Mouse (Mus musculus) liver, embryonic 12.5 days (tissue): ENCODE data around the gene Paf1. TPM values are rescaled to one million over a fixed set of nuclear protein-coding genes. Genes with fewer than 3 reads are reported as not detected.

ENCODE experiments used
- ATAC-seq: fragments of 200-750 bp; cut with Nextera tagmentation; 2 replicates; pipeline ENCODE4 v1.8.0; 2017; ENCODE audit warnings: moderate number of reproducible peaks, mild to moderate bottlenecking, moderate library complexity
- H3K27ac ChIP-seq: fragments of 300-500 bp; sonication (generic); 2 replicates; pipeline ENCODE4 v1.5.1; 2016; ENCODE audit warnings: mild to moderate bottlenecking
- H3K27me3 ChIP-seq: fragments of 300-500 bp; sonication (generic); replicated peaks from 2 replicates; pipeline ENCODE4 v1.6.1; 2016; ENCODE audit warnings: mild to moderate bottlenecking, moderate library complexity
- H3K36me3 ChIP-seq: fragments of 300-500 bp; sonication (generic); 2 replicates; pipeline ENCODE4 v1.6.1; 2016; ENCODE audit warnings: mild to moderate bottlenecking, moderate library complexity
- H3K4me1 ChIP-seq: fragments of 300-500 bp; sonication (generic); 2 replicates; pipeline ENCODE4 v1.6.1; 2016
- H3K4me2 ChIP-seq: fragments of 300-500 bp; sonication (generic); 2 replicates; pipeline ENCODE4 v1.6.1; 2016; ENCODE audit warnings: mild to moderate bottlenecking, moderate library complexity
- H3K4me3 ChIP-seq: fragments of 300-500 bp; sonication (generic); 2 replicates; pipeline ENCODE4 v1.5.1; 2016; ENCODE audit warnings: mild to moderate bottlenecking, moderate library complexity
- H3K9ac ChIP-seq: fragments of 300-500 bp; sonication (generic); 2 replicates; pipeline ENCODE4 v1.6.1; 2016; ENCODE audit warnings: mild to moderate bottlenecking, moderate library complexity
- H3K9me3 ChIP-seq: fragments of 300-500 bp; sonication (generic); replicated peaks from 2 replicates; pipeline ENCODE4 v1.6.1; 2016; ENCODE audit warnings: mild to moderate bottlenecking, moderate library complexity
- WGBS: fragments of 180-500 bp; shearing (Covaris S2); methylation state at CpG from one replicate; pipeline ENCODE4 v1.1.7; 2016; ENCODE audit not compliant: insufficient replicate concordance; 5-methylcytosine and 5-hydroxymethylcytosine counted together
- polyA plus RNA-seq: library from polyadenylated mRNA; unstranded; fragments of >200 nt; fragmentation: Nextera tagmentation; extraction: Ambion mirVana; gene quantifications from 2 replicates; pipeline ENCODE4 v1.2.1, GENCODE M21; 2016

Gene Paf1
- polyA plus RNA-seq, 1 experiment from 2014 or later, result 42.4 TPM

DNA sequence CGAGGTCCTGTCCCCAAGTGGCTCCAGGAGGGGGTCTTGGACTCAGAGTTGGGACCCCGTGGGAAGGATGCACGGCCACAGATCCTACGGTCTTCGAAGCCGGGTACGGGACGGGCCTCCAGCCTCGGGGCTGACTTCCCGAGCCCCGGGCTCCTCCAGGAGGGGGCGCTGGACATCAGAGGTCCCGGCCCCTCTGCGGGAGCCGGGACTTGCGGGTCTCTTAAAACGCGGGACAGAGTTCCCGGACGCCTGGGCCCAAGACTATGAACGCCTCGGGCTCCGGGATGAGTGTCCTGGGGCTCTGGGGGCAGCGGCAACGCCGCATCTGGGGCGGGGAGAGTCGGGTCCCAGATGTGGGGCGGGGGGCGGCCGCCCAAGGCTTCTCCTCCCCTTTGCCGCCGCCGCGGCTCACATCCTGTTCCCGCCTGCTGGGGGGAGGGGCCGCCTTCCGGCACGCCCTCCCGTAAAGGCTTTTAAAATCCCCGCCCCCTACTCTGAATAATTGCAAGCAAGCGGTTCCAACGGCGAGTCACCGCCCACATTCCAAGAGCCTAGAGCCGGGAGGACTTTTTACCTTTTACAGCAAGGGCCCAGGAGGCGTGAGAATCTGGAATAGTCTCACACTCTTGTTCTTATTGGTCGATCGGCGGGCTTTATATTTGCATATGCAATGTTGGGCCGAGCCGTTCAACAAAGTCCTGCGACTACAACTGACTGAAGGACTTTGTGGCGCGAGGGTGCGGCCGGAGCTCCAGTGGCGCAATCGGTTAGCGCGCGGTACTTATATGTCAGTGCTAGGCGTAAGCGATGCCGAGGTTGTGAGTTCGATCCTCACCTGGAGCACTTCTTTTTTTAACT, 20.3 kb upstream of the Paf1 start, which contains the start of gene Plekhg2:
Gene Plekhg2 (minus strand): TSS at position 349 of the 858 bp plus-strand sequence.
- Histone ChIP-seq H3K27me3 (peaks cover 18% of the 10 kb centered on the region), H3K4me1 (peaks cover 69% of the 10 kb centered on the region), H3K9ac (peak within 1 kb of the TSS; percentile 79), H3K4me2 (peak within 1 kb of the TSS; percentile 94), H3K27ac (peak within 1 kb of the TSS; percentile 87), H3K9me3 (no peaks in the 10 kb centered on the region), H3K4me3 (peak within 1 kb of the TSS; percentile 71), H3K36me3 (peaks cover 24% of the 10 kb centered on the region)
- WGBS, result under 1% methylated on average over 64 of the region's 66 CpGs
- ATAC-seq, result peak; percentile 85

DNA sequence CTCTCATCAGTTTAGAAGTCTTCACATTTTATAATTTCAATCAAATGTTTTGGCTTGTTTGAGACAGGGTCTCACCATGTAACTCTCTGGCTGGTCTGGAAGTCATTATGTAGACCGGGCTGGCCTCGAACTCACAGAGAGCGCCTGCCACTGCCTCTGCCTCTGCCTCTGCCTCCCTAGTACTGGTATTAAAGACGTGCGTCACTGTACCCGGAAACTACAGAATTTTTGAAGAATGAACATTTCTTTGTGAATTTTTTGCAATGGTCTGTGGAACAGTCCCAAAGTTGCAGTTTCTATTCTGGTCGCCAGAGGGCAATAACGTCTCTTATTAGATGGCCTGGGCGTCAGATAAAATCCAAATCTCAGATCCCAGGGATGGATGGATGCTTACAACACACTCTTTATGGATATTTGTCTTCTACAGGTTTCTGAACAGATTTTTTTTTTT, 19.6 kb upstream of the Paf1 start:
- Histone ChIP-seq H3K27ac (peak overlapping the region; percentile 87), H3K9ac (peak overlapping the region; percentile 68), H3K9me3 (no peaks in the 10 kb centered on the region), H3K4me1 (peaks cover 76% of the 10 kb centered on the region), H3K4me3 (peak overlapping the region; percentile 71), H3K27me3 (peaks cover 18% of the 10 kb centered on the region), H3K4me2 (peak overlapping the region; percentile 94), H3K36me3 (peaks cover 23% of the 10 kb centered on the region)
- 0 out of 2 replicates have a peak, but pooled peaks have one; percentile 0 for ATAC-seq
- under 1% methylated on average over 9 of the region's 9 CpGs for WGBS

DNA sequence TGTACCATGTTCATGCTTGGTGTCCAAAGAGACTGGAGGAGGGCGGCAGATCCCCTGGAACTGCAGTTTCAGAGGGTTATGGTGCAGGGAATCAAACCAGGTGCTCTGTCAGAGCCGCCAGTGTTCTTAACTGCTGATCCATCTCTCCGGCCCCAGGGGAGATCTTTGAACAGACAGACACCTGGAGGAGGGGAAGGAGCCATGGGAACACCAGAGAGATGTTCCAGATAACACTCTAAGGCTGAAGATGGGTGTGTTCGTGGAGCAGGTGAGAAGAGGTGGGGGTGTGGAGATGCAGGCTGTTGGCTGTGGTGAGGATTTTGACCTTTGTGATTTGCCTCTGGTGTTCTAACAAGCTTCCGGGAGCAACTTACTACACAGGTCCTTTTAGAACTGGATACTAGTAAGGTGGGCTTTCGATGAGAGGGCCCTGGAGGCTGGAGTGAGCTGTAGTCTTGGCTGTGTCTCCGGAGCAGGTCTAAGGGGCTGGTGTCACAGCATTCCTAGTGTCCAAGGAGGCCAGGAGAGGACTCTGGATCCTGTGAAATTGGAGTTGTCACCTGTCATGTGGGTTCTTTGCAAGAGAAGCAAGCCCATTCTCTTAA, 18.8 kb upstream of the Paf1 start:
- WGBS, result 75% methylated on average over 7 of the region's 7 CpGs
- peaks cover 18% of the 10 kb centered on the region for H3K27me3 ChIP-seq
- H3K4me1 ChIP-seq, result peaks cover 84% of the 10 kb centered on the region
- peak overlapping the region; percentile 94; the same call in 1 of the 2 replicates for H3K4me2 ChIP-seq
- no peak for ATAC-seq
- peak overlapping the region; percentile 95 for H3K27ac ChIP-seq
- no peaks in the 10 kb centered on the region for H3K9me3 ChIP-seq
- no peak overlapping the region for H3K4me3 ChIP-seq
- H3K36me3 ChIP-seq, result peaks cover 15% of the 10 kb centered on the region
- no peak overlapping the region for H3K9ac ChIP-seq

- no peak overlapping the region for H3K4me3 ChIP-seq
- no peak for ATAC-seq
Measured at GRCm38 (mm10) chr7:28374647-28375046, 18.1 kb upstream of the Paf1 start.

GRCm38 (mm10) chr7:28375176-28375921, 17.4 kb upstream of the Paf1 start:
- Histone ChIP-seq H3K4me2 (peak overlapping the region; percentile 92), H3K27me3 (peaks cover 10% of the 10 kb centered on the region), H3K4me3 (peak overlapping the region; percentile 69), H3K9ac (peak overlapping the region; percentile 71), H3K27ac (peak overlapping the region; percentile 95), H3K36me3 (peaks cover 9% of the 10 kb centered on the region), H3K4me1 (peaks cover 88% of the 10 kb centered on the region), H3K9me3 (no peaks in the 10 kb centered on the region)
- ATAC-seq, result peak; percentile 58
- WGBS, result 2% methylated on average over 36 of the region's 36 CpGs

More at GRCm38 (mm10) chr7:28374647-28375046, 18.1 kb upstream of the Paf1 start:
- Histone ChIP-seq H3K27me3 (peaks cover 17% of the 10 kb centered on the region), H3K4me2 (peak overlapping the region; percentile 92), H3K27ac (peak overlapping the region; percentile 95), H3K9me3 (no peaks in the 10 kb centered on the region), H3K4me1 (peaks cover 88% of the 10 kb centered on the region), H3K9ac (peak overlapping the region; percentile 71; the same call in 1 of the 2 replicates), H3K36me3 (peaks cover 14% of the 10 kb centered on the region)
- 60% methylated on average over 10 of the region's 10 CpGs for WGBS

DNA sequence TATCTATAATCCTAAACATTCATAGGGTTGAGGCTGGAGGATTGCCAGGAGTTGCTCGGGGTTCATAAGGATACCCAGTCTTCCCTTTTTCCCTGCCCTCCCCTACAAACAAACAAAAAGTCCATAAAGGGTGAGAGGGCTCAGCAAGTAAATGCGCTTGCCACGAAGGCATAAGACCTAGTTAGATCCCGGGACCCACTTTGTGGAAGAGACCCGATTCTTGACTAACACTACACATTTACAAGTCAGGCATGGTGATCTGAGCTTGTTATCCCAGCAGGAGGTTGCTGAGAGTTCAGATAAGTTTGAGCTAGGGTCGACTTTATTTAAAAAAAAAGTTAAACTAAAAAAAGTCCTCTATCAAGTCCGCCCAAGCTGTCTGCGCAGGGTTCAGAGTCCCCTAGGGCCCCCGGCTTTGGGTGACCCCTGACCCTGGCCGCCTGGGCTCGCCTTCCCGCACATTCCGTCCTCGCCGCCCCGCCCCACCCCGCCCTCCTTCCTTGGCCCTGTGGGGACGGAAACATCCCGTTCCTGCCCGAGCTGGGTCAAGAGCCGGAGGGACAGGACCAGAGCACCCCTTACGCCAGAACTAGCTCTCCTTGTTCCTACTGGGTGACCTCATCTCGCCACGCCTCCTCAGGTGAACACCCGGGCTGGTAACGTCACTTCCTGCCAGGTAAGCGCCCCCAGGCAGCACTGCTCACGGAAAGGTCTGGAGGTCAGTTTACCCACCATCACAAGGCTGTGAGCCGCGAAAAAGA, 16.6 kb upstream of the Paf1 start:
- Histone ChIP-seq H3K4me2 (peak overlapping the region; percentile 92), H3K27ac (peak overlapping the region; percentile 95), H3K4me3 (peak overlapping the region; percentile 69), H3K36me3 (peaks cover 9% of the 10 kb centered on the region), H3K9me3 (no peaks in the 10 kb centered on the region), H3K9ac (peak overlapping the region; percentile 71), H3K4me1 (peaks cover 88% of the 10 kb centered on the region), H3K27me3 (0 out of 2 replicates have a peak, but pooled peaks cover 4% of the 10 kb centered on the region)
- 6% methylated on average over 30 of the region's 30 CpGs for WGBS
- ATAC-seq, result no peak

DNA sequence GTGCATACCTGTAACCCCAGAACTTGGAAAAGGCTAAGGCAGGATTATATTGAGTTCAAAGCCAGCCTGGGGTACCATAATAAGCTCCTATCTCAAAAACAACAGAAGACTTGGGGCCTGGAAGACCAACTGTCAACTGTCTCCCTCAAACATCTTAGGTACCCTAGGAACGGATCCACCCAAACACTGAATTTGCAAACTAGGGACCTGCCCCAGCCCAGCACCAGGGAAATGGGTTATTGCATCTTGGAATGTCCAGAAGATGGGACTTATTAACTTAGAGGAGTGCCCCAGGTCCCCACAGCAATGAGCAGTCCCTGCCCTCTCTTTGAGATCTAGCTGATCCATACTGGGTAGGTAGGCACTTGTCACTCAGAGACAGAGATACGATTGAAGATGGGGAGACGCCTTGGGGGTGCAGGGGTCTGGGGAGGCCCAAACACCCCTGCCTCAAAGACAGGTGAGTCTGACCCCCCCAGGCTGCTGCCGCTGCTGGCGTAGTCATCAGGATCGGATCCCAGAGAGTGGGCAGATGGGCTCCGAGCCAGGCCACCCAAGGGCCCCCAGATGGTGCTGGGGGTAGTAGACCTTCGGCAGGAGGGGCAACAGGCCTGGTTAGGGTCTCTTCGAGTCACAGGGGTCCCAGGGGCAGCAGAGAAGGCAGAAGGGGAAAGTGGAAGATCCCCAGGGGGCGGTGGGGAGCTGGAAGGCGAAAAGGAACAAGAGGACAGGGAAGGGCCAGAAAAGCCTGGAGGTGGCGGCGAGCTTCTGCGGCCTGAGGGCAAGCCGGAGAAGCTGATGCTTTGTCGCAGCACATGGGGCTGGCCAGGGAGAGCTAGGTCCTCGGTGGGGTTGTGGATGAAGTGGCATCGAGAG, 15.3 kb upstream of the Paf1 start:
- H3K4me3 ChIP-seq, result peak overlapping the region; percentile 69
- H3K27ac ChIP-seq, result peak overlapping the region; percentile 92
- peak overlapping the region; percentile 92 for H3K4me2 ChIP-seq
- no peak for ATAC-seq
- peak overlapping the region; percentile 83 for H3K9ac ChIP-seq
- H3K27me3 ChIP-seq, result no peaks in the 10 kb centered on the region
- peaks cover 9% of the 10 kb centered on the region for H3K36me3 ChIP-seq
- H3K9me3 ChIP-seq, result no peaks in the 10 kb centered on the region
- H3K4me1 ChIP-seq, result peaks cover 89% of the 10 kb centered on the region
- 59% methylated on average over 18 of the region's 18 CpGs for WGBS

DNA sequence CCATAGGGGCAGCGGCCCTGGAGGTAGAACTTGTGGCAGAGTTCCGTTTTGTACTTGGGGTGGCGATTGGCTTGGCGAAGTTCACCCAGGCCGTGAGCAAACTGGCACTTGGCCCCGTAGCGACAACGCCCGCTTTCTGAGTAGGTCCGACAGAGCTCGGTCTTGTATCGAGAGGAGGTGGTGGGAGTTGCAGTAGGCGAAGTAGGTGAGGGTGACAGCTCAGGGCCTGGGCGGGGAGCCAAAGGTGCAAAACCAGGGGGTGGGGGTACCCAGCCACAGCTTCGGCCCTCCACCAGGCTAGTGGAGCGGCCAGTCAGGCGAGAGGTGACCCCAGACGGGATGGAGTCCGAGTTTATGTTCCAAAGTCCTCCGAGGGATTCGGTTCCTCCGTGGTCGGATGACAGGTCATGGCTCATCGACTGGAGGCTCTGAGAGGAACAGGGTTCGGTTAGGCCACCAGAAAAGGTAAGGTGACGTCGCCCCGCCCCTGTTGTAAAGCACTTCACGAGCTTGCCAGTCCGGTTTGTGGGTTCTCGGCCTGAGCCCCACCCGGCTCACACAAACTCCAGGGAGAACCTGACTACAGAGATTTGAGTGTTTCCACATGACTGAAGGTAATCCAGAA, 14.6 kb upstream of the Paf1 start:
- H3K4me2 ChIP-seq, result peak overlapping the region; percentile 92
- peak overlapping the region; percentile 92 for H3K27ac ChIP-seq
- peaks cover 94% of the 10 kb centered on the region for H3K4me1 ChIP-seq
- peak overlapping the region; percentile 83 for H3K9ac ChIP-seq
- H3K9me3 ChIP-seq, result no peaks in the 10 kb centered on the region
- no peaks in the 10 kb centered on the region for H3K27me3 ChIP-seq
- no peak for ATAC-seq
- 19% methylated on average over 32 of the region's 32 CpGs for WGBS
- peaks cover 9% of the 10 kb centered on the region for H3K36me3 ChIP-seq
- H3K4me3 ChIP-seq, result peak overlapping the region; percentile 69

DNA sequence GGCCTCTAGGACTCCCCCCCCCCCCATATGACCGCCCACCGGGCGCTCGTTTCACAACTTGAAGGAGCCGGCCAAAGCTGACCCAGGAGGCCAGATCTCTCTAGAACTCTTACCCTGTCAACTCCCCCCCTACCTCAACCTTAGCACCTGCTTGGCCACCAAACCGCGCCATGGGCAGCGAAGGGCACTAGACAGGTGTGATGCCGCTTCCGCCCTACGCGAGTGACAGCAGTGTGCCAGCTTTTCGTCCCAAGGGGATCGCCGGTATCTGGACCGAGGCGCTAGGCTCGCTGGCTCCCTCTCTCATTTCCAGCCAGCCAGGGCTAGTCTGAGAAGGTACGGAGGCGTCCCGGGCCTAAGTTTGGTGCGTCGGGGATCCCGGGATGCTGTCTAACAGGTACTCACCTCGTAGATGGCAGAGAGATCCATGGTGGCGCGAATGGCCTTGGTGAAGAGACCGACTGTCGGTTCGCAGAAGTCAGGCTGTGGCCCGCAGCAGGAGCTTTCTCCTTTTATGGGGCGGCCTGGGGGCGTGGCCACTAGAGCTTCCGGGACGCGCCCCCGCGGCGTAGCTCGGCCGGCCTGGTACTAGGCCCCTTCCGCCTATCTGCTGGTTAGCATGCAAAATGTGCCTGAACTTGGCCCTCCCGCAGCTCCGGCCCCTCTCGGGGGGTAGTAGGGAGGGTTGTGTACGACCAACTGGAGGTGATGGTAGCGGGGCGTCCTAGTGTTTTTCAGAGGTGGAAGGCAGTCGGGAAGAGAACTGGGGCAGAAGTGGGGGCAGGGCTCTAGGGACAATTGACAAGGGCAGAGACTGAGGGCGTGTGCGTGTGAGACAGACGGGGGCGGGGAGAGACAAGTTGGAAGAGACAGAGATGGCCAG, 13.7 kb upstream of the Paf1 start:
- peak overlapping the region; percentile 69 for H3K4me3 ChIP-seq
- peak; percentile 76 for ATAC-seq
- peak overlapping the region; percentile 83 for H3K9ac ChIP-seq
- H3K36me3 ChIP-seq, result peaks cover 9% of the 10 kb centered on the region
- H3K4me1 ChIP-seq, result peaks cover 96% of the 10 kb centered on the region
- WGBS, result under 1% methylated on average over 53 of the region's 53 CpGs
- H3K9me3 ChIP-seq, result no peaks in the 10 kb centered on the region
- no peaks in the 10 kb centered on the region for H3K27me3 ChIP-seq
- H3K4me2 ChIP-seq, result peak overlapping the region; percentile 92
- H3K27ac ChIP-seq, result peak overlapping the region; percentile 92
